Mouse (Mus musculus): ENCODE results near the gene Slc30a1.

Gene Slc30a1

GRCm38 (mm10) chr1:191932286-191932985, 25.9 kb downstream of the Slc30a1 start:
- in situ Hi-C loops (cut with MboI; ENCODE audit: low sequenced_read_pairs), result no loop called here

- in situ Hi-C loops (cut with MboI; ENCODE audit: low sequenced_read_pairs), result no loop called here
Observed at GRCm38 (mm10) chr1:191932986-191933632, 26.5 kb downstream of the Slc30a1 start.

- in situ Hi-C loops (cut with MboI; ENCODE audit: low sequenced_read_pairs), result no loop called here
Observed at GRCm38 (mm10) chr1:191943638-191944037, 37.1 kb downstream of the Slc30a1 start.

- in situ Hi-C loops (cut with MboI; ENCODE audit: low sequenced_read_pairs), result no loop called here
Observed at GRCm38 (mm10) chr1:191945341-191945740, 38.8 kb downstream of the Slc30a1 start.

- in situ Hi-C loops (cut with MboI; ENCODE audit: low sequenced_read_pairs), result no loop called here
Observed at GRCm38 (mm10) chr1:191945756-191946155, 39.2 kb downstream of the Slc30a1 start.

GRCm38 (mm10) chr1:191946261-191946660, 39.7 kb downstream of the Slc30a1 start:
- in situ Hi-C loops (cut with MboI; ENCODE audit: low sequenced_read_pairs), result no loop called here

- in situ Hi-C loops (cut with MboI; ENCODE audit: low sequenced_read_pairs), result no loop called here
Observed at GRCm38 (mm10) chr1:191946835-191947234, 40.3 kb downstream of the Slc30a1 start.

GRCm38 (mm10) chr1:191947796-191948195, 41.2 kb downstream of the Slc30a1 start:
- in situ Hi-C loops (cut with MboI; ENCODE audit: low sequenced_read_pairs), result no loop called here

- in situ Hi-C loops (cut with MboI; ENCODE audit: low sequenced_read_pairs), result no loop called here
Observed at GRCm38 (mm10) chr1:191948600-191948999, 42.0 kb downstream of the Slc30a1 start.

- in situ Hi-C loops (cut with MboI; ENCODE audit: low sequenced_read_pairs), result no loop called here
Observed at GRCm38 (mm10) chr1:191950611-191951010, 44.0 kb downstream of the Slc30a1 start.

GRCm38 (mm10) chr1:191952733-191953335, 46.3 kb downstream of the Slc30a1 start:
- in situ Hi-C loops (cut with MboI; ENCODE audit: low sequenced_read_pairs), result no loop called here

- in situ Hi-C loops (cut with MboI; ENCODE audit: low sequenced_read_pairs), result no loop called here
Observed at GRCm38 (mm10) chr1:191955101-191955500, 48.5 kb downstream of the Slc30a1 start.

GRCm38 (mm10) chr1:191956261-191956660, 49.7 kb downstream of the Slc30a1 start:
- in situ Hi-C loops (cut with MboI; ENCODE audit: low sequenced_read_pairs), result no loop called here

- in situ Hi-C loops (cut with MboI; ENCODE audit: low sequenced_read_pairs), result no loop called here
Observed at GRCm38 (mm10) chr1:191956871-191957270, 50.3 kb downstream of the Slc30a1 start.

- in situ Hi-C loops (cut with MboI; ENCODE audit: low sequenced_read_pairs), result no loop called here
Observed at GRCm38 (mm10) chr1:191957321-191957720, 50.8 kb downstream of the Slc30a1 start.

GRCm38 (mm10) chr1:191960946-191961345, 54.4 kb downstream of the Slc30a1 start:
- in situ Hi-C loops (cut with MboI; ENCODE audit: low sequenced_read_pairs), result no loop called here

All from CH12F3 (cell line).